Mouse (Mus musculus): ENCODE measurements around the gene Nme3. TPM values are rescaled to one million over a fixed set of nuclear protein-coding genes. Genes with fewer than 3 reads are reported as not detected.

Nme3 gene
- polyA plus RNA-seq (2012; rRNA removed): 45.3 and 54.4 TPM in 2 replicates

- peaks cover 29% of the 10 kb centered on the region for H3K36me3 ChIP-seq (ENCODE audit: control insufficient read depth, insufficient read depth, low read length)
- DNase-seq (ENCODE audit: low read depth in 1 of 2, low spot score in 2 of 2): peak in 1 of 2 experiments; percentile 68
- TF ChIP-seq POLR2A (IDR thresholded peaks at IDR 0.05; ENCODE audit: low read depth, low read length) (0 out of 2 replicates have a peak, but pooled peaks have one; percentile 6), CTCF (IDR thresholded peaks at IDR 0.05; ENCODE audit: extremely low read depth, insufficient read depth, insufficient read length, insufficient replicate concordance) (no peak)
- H3K27me3 ChIP-seq (ENCODE audit: control insufficient read depth, insufficient read depth, low read length): no peaks in the 10 kb centered on the region
- peak within 1 kb of the TSS; percentile 91 for H3K27ac ChIP-seq (ENCODE audit: insufficient read depth, low read length)
- H3K4me1 ChIP-seq (ENCODE audit: control insufficient read depth, insufficient read depth, insufficient read length): peaks cover 14% of the 10 kb centered on the region
- H3K4me3 ChIP-seq (ENCODE audit: extremely low read depth, insufficient read depth, insufficient read length): peak within 1 kb of the TSS; percentile 86
- WGBS: 2% methylated on average over 50 of the region's 50 CpGs
These were observed at the start of gene Nme3 for GRCm38 (mm10) chr17:24896241-24896992. Gene Nme3, plus strand, starts transcription at chr17:24896500.

GRCm38 (mm10) chr17:24847386-24847785 lies 48.9 kb upstream of the Nme3 start:
- DNase-seq (ENCODE audit: low read depth in 1 of 2, low spot score in 2 of 2): no peak

GRCm38 (mm10) chr17:24848600-24849031 lies 47.7 kb upstream of the Nme3 start:
- no peak for DNase-seq (ENCODE audit: low read depth in 1 of 2, low spot score in 2 of 2)
- peak overlapping the region; percentile 22; the same call in 1 of the 2 replicates for H3K4me3 ChIP-seq (ENCODE audit: extremely low read depth, insufficient read depth, insufficient read length)

More at GRCm38 (mm10) chr17:24847386-24847785, 48.9 kb upstream of the Nme3 start:
- no peak overlapping the region for H3K27ac ChIP-seq (ENCODE audit: insufficient read depth, low read length)
- H3K4me1 ChIP-seq (ENCODE audit: control insufficient read depth, insufficient read depth, insufficient read length): peaks cover 4% of the 10 kb centered on the region; the same call in 1 of the 2 replicates
- no peaks in the 10 kb centered on the region; the same call in 1 of the 2 replicates for H3K27me3 ChIP-seq (ENCODE audit: control insufficient read depth, insufficient read depth, low read length)
- TF ChIP-seq POLR2A (IDR thresholded peaks at IDR 0.05; ENCODE audit: low read depth, low read length) (no peak), CTCF (IDR thresholded peaks at IDR 0.05; ENCODE audit: extremely low read depth, insufficient read depth, insufficient read length, insufficient replicate concordance) (no peak)
- 95% methylated on average over 1 of the region's 1 CpGs for WGBS
- no peaks in the 10 kb centered on the region for H3K36me3 ChIP-seq (ENCODE audit: control insufficient read depth, insufficient read depth, low read length)
- no peak overlapping the region for H3K4me3 ChIP-seq (ENCODE audit: extremely low read depth, insufficient read depth, insufficient read length)

GRCm38 (mm10) chr17:24849733-24850064 lies 46.6 kb upstream of the Nme3 start:
- Histone ChIP-seq H3K4me1 (ENCODE audit: control insufficient read depth, insufficient read depth, insufficient read length) (peaks cover 4% of the 10 kb centered on the region; the same call in 1 of the 2 replicates), H3K27ac (ENCODE audit: insufficient read depth, low read length) (peak overlapping the region; percentile 95), H3K36me3 (ENCODE audit: control insufficient read depth, insufficient read depth, low read length) (peaks cover 5% of the 10 kb centered on the region), H3K27me3 (ENCODE audit: control insufficient read depth, insufficient read depth, low read length) (no peaks in the 10 kb centered on the region), H3K4me3 (ENCODE audit: extremely low read depth, insufficient read depth, insufficient read length) (peak overlapping the region; percentile 88)
- under 1% methylated on average over 21 of the region's 21 CpGs for WGBS
- DNase-seq (ENCODE audit: low read depth in 1 of 2, low spot score in 2 of 2): no peak
- TF ChIP-seq CTCF (IDR thresholded peaks at IDR 0.05; ENCODE audit: extremely low read depth, insufficient read depth, insufficient read length, insufficient replicate concordance) (peak; percentile 13; the same call in 1 of the 2 replicates), POLR2A (IDR thresholded peaks at IDR 0.05; ENCODE audit: low read depth, low read length) (no peak)

More at GRCm38 (mm10) chr17:24848600-24849031, 47.7 kb upstream of the Nme3 start:
- H3K27me3 ChIP-seq (ENCODE audit: control insufficient read depth, insufficient read depth, low read length): no peaks in the 10 kb centered on the region; the same call in 1 of the 2 replicates
- H3K36me3 ChIP-seq (ENCODE audit: control insufficient read depth, insufficient read depth, low read length): peaks cover 3% of the 10 kb centered on the region
- peaks cover 4% of the 10 kb centered on the region; the same call in 1 of the 2 replicates for H3K4me1 ChIP-seq (ENCODE audit: control insufficient read depth, insufficient read depth, insufficient read length)
- no peak overlapping the region; the same call in 1 of the 2 replicates for H3K27ac ChIP-seq (ENCODE audit: insufficient read depth, low read length)
- TF ChIP-seq POLR2A (IDR thresholded peaks at IDR 0.05; ENCODE audit: low read depth, low read length) (no peak), CTCF (IDR thresholded peaks at IDR 0.05; ENCODE audit: extremely low read depth, insufficient read depth, insufficient read length, insufficient replicate concordance) (no peak)

GRCm38 (mm10) chr17:24850065-24850772 lies 46.1 kb upstream of the Nme3 start, which contains the start of gene Fahd1:
Gene Fahd1, minus strand, starts transcription at chr17:24850364.
- no peak for TF ChIP-seq CTCF (IDR thresholded peaks at IDR 0.05; ENCODE audit: extremely low read depth, insufficient read depth, insufficient read length, insufficient replicate concordance)
- peak; percentile 34; the same call in 1 of the 2 replicates for TF ChIP-seq POLR2A (IDR thresholded peaks at IDR 0.05; ENCODE audit: low read depth, low read length)
- H3K27me3 ChIP-seq (ENCODE audit: control insufficient read depth, insufficient read depth, low read length): no peaks in the 10 kb centered on the region
- peak within 1 kb of the TSS; percentile 95 for H3K27ac ChIP-seq (ENCODE audit: insufficient read depth, low read length)
- WGBS: under 1% methylated on average over 58 of the region's 58 CpGs
- H3K4me3 ChIP-seq (ENCODE audit: extremely low read depth, insufficient read depth, insufficient read length): peak within 1 kb of the TSS; percentile 89
- H3K36me3 ChIP-seq (ENCODE audit: control insufficient read depth, insufficient read depth, low read length): peaks cover 5% of the 10 kb centered on the region
- peak; percentile 92 to 95 for DNase-seq (ENCODE audit: low read depth in 1 of 2, low spot score in 2 of 2)
- H3K4me1 ChIP-seq (ENCODE audit: control insufficient read depth, insufficient read depth, insufficient read length): peaks cover 4% of the 10 kb centered on the region; the same call in 1 of the 2 replicates

GRCm38 (mm10) chr17:24850773-24851127 lies 45.5 kb upstream of the Nme3 start:
- 1% methylated on average over 20 of the region's 20 CpGs for WGBS

More at GRCm38 (mm10) chr17:24850773-24851127, 45.5 kb upstream of the Nme3 start:
- H3K4me3 ChIP-seq (ENCODE audit: extremely low read depth, insufficient read depth, insufficient read length): peak overlapping the region; percentile 89
- TF ChIP-seq POLR2A (IDR thresholded peaks at IDR 0.05; ENCODE audit: low read depth, low read length) (no peak), CTCF (IDR thresholded peaks at IDR 0.05; ENCODE audit: extremely low read depth, insufficient read depth, insufficient read length, insufficient replicate concordance) (no peak)
- no peak for DNase-seq (ENCODE audit: low read depth in 1 of 2, low spot score in 2 of 2)
- no peaks in the 10 kb centered on the region for H3K27me3 ChIP-seq (ENCODE audit: control insufficient read depth, insufficient read depth, low read length)
- H3K27ac ChIP-seq (ENCODE audit: insufficient read depth, low read length): peak overlapping the region; percentile 79
- peaks cover 7% of the 10 kb centered on the region for H3K36me3 ChIP-seq (ENCODE audit: control insufficient read depth, insufficient read depth, low read length)
- peaks cover 4% of the 10 kb centered on the region; the same call in 1 of the 2 replicates for H3K4me1 ChIP-seq (ENCODE audit: control insufficient read depth, insufficient read depth, insufficient read length)

Data from spleen, adult 2 months (tissue).